Mouse (Mus musculus): ENCODE results near the gene Hexa.

Hexa gene

DNA sequence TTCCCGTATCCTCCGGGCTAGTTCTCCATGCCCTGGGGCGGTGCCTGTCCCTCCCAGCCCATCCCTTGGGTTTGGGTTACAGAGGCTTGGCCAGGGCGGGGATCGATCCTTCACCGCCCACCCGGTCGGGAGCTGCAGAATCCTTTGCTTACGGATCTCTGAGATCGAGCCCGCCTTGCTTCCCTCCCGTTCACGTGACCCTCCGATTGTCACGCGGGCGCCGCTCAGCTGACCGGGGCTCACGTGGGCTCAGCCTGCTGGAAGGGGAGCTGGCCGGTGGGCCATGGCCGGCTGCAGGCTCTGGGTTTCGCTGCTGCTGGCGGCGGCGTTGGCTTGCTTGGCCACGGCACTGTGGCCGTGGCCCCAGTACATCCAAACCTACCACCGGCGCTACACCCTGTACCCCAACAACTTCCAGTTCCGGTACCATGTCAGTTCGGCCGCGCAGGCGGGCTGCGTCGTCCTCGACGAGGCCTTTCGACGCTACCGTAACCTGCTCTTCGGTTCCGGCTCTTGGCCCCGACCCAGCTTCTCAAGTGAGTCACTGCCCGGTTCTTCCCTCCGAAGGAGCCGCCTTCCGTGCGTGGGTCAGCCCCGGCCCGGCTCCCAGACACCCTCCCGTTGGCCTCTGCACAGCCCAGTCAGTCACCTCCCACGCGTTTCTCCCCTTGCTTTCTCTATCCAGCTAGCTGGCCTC, at the start of gene Hexa, which contains the start of gene Tmem202:
Gene Hexa, plus strand, starts transcription at position 100 of the 697 bp plus-strand sequence.
Gene Tmem202, minus strand, starts transcription at position 407 of the 697 bp plus-strand sequence.
- whole genome bisulfite sequencing, result 2% methylated on average over 55 of the region's 55 CpGs

DNA sequence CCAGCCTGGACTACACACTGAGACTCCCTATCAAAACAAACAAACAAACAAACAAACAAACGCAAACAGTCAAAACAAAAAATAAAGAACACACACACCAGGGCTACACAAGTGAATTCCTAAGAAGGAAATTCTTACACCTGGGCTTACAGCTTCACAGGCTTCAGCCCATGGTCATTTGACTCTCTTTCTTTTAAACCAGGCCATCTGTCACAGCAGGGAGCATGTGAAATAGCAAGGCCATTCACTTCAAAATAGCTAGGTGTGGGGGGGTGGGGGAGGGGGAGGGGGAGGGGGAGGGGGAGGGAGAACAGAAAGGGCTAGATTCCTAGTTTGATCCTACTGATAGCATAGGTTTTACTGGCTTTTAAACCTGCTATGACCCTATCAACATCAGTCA, 31.2 kb upstream of the Hexa start:
- 67% methylated on average over 1 of the region's 1 CpGs for WGBS

DNA sequence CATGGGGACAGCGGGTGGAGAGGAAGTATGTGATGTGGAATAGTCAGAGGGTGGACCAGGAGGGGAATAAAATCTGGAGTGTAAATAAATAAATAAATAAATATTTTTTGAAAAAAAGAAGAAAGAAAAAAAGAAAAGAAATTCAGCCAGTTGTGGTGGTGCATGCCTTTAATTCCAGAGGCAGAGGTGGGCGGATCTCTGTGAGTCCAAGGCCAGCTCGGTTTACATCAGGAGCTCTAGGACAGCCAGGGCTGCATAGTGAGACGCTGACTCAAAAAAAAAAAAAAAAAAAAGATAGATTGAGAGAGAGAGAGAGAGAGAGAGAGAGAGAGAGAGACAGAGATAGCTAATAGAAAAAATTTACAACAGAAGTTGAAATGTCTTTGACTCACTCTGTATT, 27.0 kb upstream of the Hexa start:
- WGBS, result 64% methylated on average over 4 of the region's 4 CpGs

DNA sequence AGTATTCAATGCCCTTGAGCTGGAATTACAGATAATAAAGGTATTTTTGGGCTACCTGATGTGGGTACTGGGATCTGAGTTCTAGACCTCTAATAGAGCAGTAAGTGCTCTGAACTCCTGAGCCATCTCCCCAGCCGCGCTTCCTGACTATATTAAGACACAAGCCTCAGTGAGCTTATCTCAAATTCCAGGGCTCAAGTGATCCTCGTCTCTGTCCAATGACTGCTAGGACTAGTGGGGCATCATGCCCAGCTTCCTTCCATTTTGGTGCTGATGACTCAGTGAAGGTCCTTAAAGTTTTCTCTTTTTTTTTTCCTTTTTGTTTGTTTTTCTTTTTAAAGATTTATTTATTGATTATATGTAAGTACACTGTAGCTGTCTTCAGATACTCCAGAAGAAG, 24.3 kb upstream of the Hexa start:
- 76% methylated on average over 3 of the region's 3 CpGs for WGBS

DNA sequence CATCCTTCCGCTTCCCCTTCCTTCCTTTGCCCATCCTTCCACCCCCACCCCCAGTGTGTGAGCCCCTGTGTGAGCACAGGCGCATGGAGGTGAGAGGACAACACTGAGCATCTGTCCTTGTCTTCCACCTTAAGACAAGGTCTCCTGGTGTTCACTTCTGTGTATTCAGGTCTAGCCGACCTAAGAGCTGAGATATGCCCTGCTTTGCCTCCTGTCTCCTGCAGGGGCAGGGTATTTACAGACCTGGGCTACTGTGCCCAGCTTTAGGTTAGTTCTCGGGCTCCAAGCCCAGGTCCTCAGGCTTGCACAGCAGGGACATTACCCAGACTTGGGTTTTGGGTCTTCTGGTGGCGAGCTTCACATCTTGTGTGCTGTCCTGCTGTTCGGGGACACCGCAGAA, 22.2 kb upstream of the Hexa start:
- 78% methylated on average over 7 of the region's 7 CpGs for WGBS

DNA sequence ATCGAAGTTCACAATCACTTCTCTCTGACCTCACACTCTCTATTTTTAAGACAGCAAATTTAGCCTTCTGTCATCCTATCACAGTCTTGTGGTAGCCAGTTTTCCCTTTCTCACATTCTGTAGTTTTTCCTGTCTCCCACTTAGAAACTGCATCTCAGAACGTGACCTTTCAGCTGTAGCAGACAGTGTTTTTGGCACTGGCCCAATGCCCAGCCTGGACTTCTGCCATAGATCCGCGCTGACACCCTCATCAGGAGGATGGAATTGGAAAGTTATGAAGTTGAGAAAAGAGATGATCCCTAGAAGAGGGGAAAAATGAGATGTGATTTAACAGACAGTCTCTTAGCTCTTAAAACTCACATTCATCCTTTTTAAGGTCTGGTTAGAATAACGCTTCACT, 20.4 kb upstream of the Hexa start:
- WGBS, result 33% methylated on average over 5 of the region's 5 CpGs

DNA sequence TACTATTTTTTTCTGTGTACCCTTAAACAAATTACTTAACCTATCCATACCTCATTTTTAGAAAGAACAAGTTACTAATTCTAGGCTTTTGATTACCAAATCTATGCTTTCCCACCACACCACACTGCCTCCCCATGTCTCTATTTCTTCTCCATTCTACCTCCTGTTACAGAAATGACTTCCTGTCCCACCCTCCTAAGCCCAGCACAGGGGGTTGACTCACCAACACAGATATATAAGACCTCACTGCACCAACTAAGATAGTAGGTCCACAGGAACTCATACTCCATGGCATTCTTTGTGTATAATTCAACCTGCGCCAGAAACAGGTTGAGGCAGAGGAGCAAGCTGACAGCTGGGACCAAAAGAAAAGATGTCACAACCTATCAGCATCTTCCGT, 19.9 kb upstream of the Hexa start:
- 92% methylated on average over 2 of the region's 2 CpGs for WGBS

DNA sequence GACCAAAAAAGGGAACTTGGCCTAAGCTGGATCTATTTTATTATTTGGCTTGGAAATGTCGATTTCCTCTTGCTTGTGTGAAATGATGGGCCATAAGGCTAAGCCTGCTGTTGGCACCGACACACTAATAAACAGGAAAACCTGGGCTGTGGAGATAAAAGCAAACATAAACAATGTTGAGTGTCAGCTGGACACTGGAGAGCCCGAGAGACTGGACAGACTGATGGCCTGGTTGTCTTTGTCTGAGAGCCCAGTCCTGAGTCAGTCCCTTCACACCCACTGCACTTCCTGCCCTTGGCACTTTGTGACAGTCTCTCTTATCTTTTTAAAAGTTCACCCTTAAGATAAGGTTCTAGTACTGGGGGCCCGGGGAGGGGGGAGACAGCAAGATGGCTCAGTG, 16.4 kb upstream of the Hexa start:
- 62% methylated on average over 4 of the region's 4 CpGs for WGBS

DNA sequence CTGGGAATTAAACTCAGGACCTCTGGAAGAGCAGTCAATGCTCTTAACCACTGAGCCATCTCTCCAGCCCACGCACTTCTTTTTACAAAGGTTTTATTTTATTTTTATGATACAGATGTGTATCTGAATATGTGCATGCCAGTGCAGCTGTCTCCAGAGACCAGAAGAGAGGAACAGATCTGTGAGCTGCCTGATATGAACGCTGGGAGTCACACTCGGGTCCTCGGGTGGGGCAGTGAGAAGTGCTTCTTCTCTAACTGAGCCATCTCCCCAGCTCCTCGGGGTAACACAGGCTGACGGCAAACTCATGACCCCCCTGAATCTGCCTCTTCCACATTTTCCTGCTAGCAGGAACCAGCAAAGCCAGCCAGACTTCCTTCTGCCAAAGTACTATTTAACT, 12.6 kb upstream of the Hexa start:
- WGBS, result 79% methylated on average over 6 of the region's 6 CpGs

DNA sequence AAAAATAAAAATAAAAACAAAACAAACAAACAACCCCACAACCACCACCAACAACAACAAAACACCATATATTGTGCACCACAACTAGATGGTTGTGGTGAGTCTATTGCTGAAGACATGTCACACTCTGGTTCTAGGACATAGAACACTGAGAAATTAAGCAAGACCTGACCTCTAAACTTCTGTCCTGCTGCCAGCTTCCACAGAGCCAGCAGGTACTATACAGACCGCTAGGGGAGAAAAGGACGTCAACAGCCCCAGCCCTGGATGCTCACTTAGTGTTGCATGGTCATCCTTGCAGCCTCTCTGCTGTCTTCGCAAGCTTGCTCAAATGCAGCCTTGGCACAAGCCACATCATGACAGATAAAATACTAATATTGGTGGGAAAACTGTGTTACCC, 11.8 kb upstream of the Hexa start:
- 91% methylated on average over 3 of the region's 3 CpGs for WGBS

DNA sequence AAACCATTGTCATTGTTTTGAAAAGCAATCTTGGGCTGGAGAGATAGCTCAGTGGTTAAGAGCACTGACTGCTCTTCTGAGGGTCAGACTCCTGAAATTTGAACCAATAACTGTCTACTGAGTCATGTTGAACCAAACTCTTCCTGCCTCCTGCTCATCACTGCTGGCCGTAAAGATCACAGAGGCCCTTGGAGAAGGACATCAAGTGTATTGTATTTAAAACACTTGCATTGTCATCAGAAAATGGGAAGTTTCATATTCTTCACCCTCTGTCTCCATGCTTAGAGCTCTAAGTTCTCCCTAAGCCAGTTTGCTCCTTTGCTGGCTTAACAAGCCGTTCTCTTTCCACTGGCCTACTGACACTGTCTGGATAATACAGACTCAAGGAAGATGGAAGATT, 11.1 kb upstream of the Hexa start:
- WGBS, result 95% methylated on average over 2 of the region's 2 CpGs

DNA sequence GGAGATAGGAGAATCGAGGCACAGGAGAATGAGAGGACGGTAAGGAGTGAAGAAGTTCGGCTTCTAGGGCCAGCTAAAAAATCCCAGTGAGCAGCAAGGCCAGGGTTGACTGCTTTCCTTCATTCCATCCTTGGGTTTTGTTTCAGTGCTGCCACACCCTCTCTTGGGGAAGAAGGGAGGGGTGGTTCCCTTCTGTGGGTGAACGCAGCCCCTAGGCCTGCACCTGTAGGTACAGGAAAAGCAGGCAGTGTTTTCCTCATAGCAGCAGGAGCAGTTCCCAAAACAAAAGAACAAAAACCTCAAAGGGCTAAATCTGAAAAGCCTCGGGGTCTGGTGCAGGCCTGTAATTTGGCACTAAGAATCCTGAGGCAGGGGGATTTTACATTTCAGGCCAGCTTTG, 7.7 kb upstream of the Hexa start:
- WGBS, result 65% methylated on average over 5 of the region's 5 CpGs

DNA sequence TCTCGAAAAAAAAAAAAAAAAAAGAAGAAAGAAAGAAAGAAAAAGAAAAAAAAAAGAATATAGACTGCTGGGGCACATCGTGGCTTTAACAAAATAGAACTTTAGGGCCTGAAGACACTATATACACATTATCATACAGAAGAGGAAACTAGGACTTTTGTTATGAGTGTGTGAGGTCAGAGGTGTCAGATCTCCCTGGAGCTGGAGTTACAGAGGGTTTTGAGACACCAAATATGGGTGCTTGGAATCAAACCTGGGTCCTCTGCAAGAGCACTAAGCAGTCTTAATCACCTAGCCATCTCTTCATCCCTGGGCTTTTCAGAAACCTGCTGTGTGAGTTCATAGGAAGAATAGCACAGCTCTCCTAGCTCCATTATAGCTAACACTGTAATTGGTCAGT, 5.9 kb upstream of the Hexa start:
- 81% methylated on average over 2 of the region's 2 CpGs for WGBS

DNA sequence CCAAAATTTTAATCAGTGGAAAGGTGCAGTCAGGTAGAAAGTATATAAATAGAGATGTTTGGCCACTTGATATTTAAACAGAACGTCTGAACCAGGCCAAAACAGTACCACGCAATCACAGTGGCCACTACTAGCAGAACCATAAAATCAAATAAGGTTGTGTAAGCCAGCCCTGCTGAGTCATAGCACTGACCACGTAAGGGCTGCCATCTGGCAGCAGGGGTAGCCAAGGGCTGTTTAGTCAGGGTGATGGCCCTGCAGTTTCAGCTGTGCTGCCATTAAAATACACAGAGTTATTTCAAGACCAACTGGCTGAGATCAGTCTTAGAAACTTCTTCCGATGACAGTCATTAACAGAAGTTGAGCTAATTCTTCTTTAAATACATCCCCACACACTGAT, 5.5 kb upstream of the Hexa start:
- WGBS, result 68% methylated on average over 4 of the region's 4 CpGs

DNA sequence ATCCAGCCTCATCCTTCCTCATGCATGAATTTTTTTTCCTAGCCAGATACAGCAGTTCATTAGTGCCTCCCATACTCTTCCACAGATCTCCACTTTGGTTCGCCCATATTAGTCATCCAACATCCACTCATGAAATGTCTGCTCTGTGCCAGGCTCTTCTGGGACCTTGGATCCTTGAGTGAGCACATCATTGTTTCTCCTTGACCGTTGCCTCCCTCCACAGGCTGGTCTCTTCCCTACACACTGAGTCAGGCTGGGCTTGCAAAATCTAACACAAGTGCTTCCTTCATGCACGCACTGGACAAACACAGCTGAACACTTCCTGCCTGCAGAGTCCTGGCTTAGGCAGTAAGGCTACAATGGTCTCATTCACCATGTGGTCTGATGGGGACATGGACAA, 1.7 kb upstream of the Hexa start:
- 60% methylated on average over 3 of the region's 3 CpGs for WGBS

DNA sequence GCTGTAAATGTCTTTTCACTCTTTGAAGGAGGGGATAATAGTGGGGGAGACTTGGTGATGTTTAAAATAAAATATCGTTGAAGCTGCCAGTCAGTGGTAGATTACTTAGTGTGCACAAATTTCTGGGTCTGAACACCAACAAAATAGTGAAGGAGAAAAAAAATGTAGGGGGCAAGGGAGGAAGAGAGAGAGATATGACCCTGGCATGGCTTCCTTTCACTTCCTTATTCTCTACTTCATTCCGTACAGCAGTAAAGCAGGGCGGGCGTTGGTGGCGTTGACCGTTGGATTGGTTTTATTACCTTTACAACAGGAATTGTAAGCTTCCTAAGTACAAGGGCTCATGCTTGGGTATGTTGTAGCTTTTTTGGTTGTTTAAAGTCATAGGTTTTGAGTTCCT, 2.3 kb downstream of the Hexa start:
- 85% methylated on average over 6 of the region's 6 CpGs for WGBS

DNA sequence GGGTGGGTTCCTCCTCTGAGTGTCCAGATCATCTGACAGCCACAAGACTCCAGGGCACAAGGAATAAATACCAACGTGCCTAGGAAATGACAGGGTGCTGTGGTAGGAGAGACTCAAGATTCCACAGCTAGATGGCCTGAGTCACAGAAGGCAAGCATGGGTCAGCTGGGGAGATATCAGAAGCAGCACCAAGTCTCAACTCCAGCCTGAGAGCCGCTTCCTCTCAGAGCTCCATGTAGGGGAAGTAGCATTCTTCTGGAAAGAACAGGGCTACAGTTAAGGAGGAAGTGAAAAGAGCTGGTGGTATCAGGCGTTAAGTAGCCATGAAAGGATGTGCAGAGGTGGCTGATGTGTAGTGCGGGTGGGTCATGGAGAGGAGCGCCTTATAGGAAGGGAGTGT, 5.4 kb downstream of the Hexa start:
- WGBS, result 80% methylated on average over 5 of the region's 5 CpGs

DNA sequence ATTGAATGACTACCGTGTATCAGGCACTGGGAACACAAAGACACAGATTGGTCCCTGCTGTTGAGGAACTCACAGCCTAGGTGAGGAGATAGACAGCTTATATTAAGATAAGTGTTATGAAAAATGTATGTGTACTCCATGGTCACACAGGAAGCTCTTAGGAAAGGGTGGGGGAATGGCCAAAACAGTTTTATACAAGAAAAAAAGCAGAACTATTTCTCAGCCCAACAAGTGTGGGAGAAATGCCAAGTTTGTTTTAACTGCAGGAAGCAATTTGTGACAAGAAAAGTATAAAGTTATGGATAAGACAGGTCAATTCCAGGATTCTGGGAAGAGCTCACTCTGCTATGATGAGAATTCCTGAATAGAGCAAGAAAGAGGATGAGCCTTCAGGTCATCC, 8.5 kb downstream of the Hexa start:
- WGBS, result 54% methylated on average over 1 of the region's 1 CpGs

DNA sequence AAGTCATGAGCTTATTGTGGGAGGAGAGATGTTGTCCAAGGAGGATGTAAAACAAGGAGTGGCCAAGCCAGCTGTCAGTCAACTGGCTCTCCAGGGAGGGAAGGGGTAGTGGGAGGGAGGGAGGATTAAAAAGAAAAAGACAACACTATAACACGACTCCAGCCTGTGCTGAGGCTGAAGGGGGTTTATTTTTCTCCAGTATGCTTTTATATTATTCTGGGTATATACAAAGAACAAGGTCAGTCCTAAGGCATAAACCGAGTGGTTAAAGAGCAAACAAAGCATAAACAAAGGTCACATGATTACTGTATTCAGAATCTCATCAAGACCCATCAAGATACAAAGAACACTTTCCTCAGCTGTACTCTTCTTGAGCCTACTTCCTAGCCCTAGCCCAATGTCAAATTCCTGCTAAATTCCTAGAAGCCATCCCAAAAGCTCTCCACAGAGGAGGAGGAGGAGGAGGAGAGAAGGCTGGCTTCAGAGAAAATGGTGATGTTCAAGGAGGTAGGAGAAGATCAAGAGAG, 9.7 kb downstream of the Hexa start:
- WGBS, result 51% methylated on average over 2 of the region's 2 CpGs

DNA sequence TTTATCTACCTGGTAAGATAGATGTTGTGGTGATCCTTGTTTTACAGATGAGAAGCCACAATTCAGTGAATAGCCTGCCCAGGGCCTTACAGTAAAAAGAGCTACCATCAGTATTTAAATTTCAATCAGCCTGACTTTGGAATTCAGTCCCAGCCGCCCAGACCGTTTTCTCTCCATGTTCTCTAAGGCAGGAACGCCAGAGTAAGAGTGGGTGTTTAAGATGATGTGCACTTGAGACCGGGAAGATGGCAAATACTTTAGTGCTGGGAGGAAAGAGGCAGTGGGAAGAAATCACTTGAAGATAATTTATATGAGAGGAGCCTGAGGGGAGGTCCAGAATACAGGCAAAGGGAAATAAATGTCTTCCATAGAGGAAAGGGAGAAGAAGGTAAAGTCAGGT, 10.7 kb downstream of the Hexa start:
- 58% methylated on average over 4 of the region's 4 CpGs for WGBS

DNA sequence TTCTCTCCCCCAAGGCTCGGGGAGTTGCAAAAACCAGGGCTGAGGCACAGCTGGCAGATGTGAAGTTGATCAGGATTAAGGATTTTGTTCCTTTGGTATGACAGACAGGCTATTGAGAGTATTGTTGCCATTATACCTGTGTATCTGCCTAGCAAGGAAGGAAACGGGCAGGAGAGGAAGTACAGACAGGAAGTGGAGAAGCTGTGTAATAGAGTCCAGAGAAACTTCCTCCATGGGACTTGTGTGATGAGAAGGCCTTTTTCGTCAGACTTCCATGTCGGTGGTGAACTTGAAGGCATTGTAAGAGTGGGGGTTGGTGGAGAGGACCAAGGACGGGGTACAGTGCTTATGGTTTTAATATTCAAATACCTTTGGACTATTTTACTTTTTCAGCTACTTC, 11.7 kb downstream of the Hexa start:
- WGBS, result 72% methylated on average over 5 of the region's 5 CpGs

DNA sequence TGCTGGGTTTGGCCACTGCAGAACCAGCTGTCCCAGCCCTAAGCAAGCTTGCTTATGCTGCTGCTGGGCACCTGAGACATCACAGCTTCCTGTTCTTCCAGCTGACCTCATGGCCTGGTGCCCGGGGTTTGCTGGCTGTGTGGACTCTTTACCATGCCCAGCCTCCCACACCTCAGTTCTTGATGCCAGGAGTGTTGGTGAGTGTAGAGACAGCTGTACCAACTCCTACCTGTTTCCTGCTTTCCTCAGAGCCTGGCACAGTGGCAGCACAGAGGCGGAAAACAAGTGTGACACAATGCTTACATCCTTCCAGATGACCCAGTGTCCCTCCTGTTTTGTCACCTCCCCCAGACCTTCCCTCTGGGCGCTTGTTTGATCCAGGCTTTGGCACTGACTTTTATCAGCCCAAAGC, 12.3 kb downstream of the Hexa start:
- WGBS, result 29% methylated on average over 3 of the region's 3 CpGs

DNA sequence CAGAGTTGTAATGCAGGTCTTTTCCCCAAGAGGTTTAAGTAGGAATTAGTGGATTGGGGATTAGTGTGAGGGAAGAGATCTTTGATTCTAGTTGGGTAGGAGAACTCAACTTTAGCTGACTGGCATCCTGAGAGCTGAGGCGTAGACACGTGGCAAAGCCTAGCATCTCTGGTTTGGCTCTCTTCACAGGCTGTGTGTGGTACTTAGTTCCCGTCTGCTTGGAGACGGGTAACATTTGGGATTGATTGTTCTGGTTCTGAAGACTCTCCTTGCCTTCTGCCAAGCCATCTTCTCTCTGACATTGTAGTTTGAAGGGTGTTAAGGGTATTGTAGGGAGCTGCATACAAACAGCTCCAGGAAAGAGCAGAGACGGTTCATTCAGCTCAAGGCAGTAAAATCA, 13.3 kb downstream of the Hexa start:
- 69% methylated on average over 5 of the region's 5 CpGs for WGBS

DNA sequence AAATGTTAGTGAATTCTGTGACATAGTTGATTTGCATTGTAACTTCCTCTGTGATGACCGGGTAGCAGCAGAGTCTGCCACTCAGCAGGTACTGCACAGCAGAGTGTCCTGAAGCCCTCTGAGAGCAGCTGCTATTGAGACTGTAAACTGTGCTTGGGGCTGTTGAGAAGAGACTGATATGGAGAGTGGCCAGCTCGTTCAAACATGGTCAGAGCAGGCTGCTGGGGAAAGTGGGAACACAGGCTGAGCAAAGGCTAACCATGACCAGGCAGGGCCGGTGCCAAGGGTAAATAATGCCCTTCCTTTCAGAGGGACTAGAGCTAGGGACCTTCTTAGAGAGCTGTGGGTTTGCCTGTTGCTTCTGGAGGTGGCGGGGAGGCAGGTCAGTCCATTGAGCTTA, 14.4 kb downstream of the Hexa start:
- 80% methylated on average over 4 of the region's 4 CpGs for WGBS
